Mouse (Mus musculus) MEL (cell line): ENCODE data around the gene Rtn3. TPM values are rescaled to one million over a fixed set of nuclear protein-coding genes. Genes with fewer than 3 reads are reported as not detected.

Experiments
- DNase-seq: peaks from one replicate; pipeline ENCODE4 v3.0.0; 2011; ENCODE audit warnings: low read depth, low spot score
- H3K27ac ChIP-seq: 2 replicates; pipeline ENCODE4 v1.5.1; 2012; ENCODE audit warnings: low read depth, mild to moderate bottlenecking, control low read depth, low read length, moderate library complexity; ENCODE audit not compliant: control insufficient read depth
- H3K27me3 ChIP-seq, 2 experiments: fragments of 150-350 bp in 1 of 2; sonication (generic) in 1 of 2; 2 replicates each; pipeline ENCODE4 v1.6.1; 2012; ENCODE audit warnings: low read length in 2 of 2, mild to moderate bottlenecking in 2 of 2, improper control_type of control experiment in 1 of 2, moderate library complexity in 1 of 2; ENCODE audit not compliant: insufficient read depth in 2 of 2, control insufficient read depth in 1 of 2
- H3K36me3 ChIP-seq, 2 experiments: 2 replicates each; pipeline ENCODE4 v1.6.1; 2012 to 2014; ENCODE audit warnings: low read length in 2 of 2, improper control_type of control experiment in 1 of 2, inconsistent platforms in 1 of 2, mild to moderate bottlenecking in 1 of 2; ENCODE audit not compliant: insufficient read depth in 2 of 2, control insufficient read depth in 1 of 2
- H3K4me1 ChIP-seq, 2 experiments: fragments of 150-350 bp in 1 of 2; sonication (generic) in 1 of 2; 2 replicates each; pipeline ENCODE4 v1.6.1; 2012; ENCODE audit warnings: low read length in 2 of 2, improper control_type of control experiment in 1 of 2, mild to moderate bottlenecking in 1 of 2; ENCODE audit not compliant: insufficient read depth in 2 of 2, control insufficient read depth in 1 of 2
- H3K4me3 ChIP-seq, 2 experiments: fragments of 150-350 bp in 1 of 2; sonication (generic) in 1 of 2; 2 replicates each; pipeline ENCODE4 v1.5.1; 2012; ENCODE audit warnings: low read depth in 2 of 2, low read length in 2 of 2, mild to moderate bottlenecking in 2 of 2, moderate library complexity in 2 of 2, control low read depth in 1 of 2, improper control_type of control experiment in 1 of 2; ENCODE audit not compliant: control insufficient read depth in 1 of 2, insufficient read depth in 1 of 2
- H3K79me2 ChIP-seq: 2 replicates; pipeline ENCODE4 v1.6.1; 2012; ENCODE audit warnings: mild to moderate bottlenecking, low read length, moderate library complexity; ENCODE audit not compliant: control insufficient read depth, poor library complexity, insufficient read depth
- H3K9ac ChIP-seq: 2 replicates; pipeline ENCODE4 v1.6.1; 2012; ENCODE audit warnings: low read depth, mild to moderate bottlenecking, control low read depth, low read length, moderate library complexity; ENCODE audit not compliant: control insufficient read depth, poor library complexity, severe bottlenecking
- H3K9me3 ChIP-seq: fragments of 150-350 bp; sonication (generic); replicated peaks from 2 replicates; pipeline ENCODE4 v1.6.1; 2012; ENCODE audit warnings: mild to moderate bottlenecking, low read length, improper control_type of control experiment, moderate library complexity; ENCODE audit not compliant: insufficient read depth
- BHLHE40 ChIP-seq: IDR thresholded peaks from 2 replicates; pipeline ENCODE4 v1.6.1; 2012; ENCODE audit warnings: low read depth, mild to moderate bottlenecking, inconsistent platforms, low read length, improper control_type of control experiment, borderline replicate concordance
- E2F4 ChIP-seq: IDR thresholded peaks from 2 replicates; pipeline ENCODE4 v1.6.1; 2011; ENCODE audit warnings: low read depth, low read length, improper control_type of control experiment, borderline replicate concordance
- ELF1 ChIP-seq: IDR thresholded peaks from 2 replicates; pipeline ENCODE4 v1.6.1; 2014; ENCODE audit warnings: low read depth, mild to moderate bottlenecking, inconsistent platforms, low read length, improper control_type of control experiment, moderate library complexity
- ETS1 ChIP-seq: IDR thresholded peaks from 2 replicates; pipeline ENCODE4 v1.6.1; 2012; ENCODE audit warnings: low read depth, mild to moderate bottlenecking, inconsistent platforms, low read length, improper control_type of control experiment, moderate library complexity
- GABPA ChIP-seq: IDR thresholded peaks from 2 replicates; pipeline ENCODE4 v1.6.1; 2012; ENCODE audit warnings: low read depth, mild to moderate bottlenecking, inconsistent platforms, low read length, improper control_type of control experiment, moderate library complexity
- GATA1 ChIP-seq: IDR thresholded peaks from 2 replicates; pipeline ENCODE4 v1.6.1; 2011; ENCODE audit warnings: low read depth, low read length, improper control_type of control experiment
- KAT2A ChIP-seq: conservative IDR thresholded peaks from 2 replicates; pipeline ENCODE4 v1.6.1; 2012; ENCODE audit warnings: low read depth, low read length, improper control_type of control experiment, inconsistent platforms
- MAFK ChIP-seq: IDR thresholded peaks from 2 replicates; pipeline ENCODE4 v1.6.1; 2011; ENCODE audit warnings: low read depth, mild to moderate bottlenecking, low read length, improper control_type of control experiment, borderline replicate concordance
- MAZ ChIP-seq: IDR thresholded peaks from 2 replicates; pipeline ENCODE4 v1.6.1; 2012; ENCODE audit warnings: low read depth, mild to moderate bottlenecking, inconsistent platforms, low read length, improper control_type of control experiment
- MEF2A ChIP-seq: IDR thresholded peaks from 2 replicates; pipeline ENCODE4 v1.6.1; 2014; ENCODE audit warnings: low read depth, mild to moderate bottlenecking, inconsistent platforms, low read length, improper control_type of control experiment; ENCODE audit not compliant: poor library complexity, insufficient replicate concordance, severe bottlenecking; ENCODE audit errors: extremely low read depth
- MXI1 ChIP-seq: IDR thresholded peaks from 2 replicates; pipeline ENCODE4 v1.6.1; 2011; ENCODE audit warnings: mild to moderate bottlenecking, low read depth, low read length, improper control_type of control experiment
- MYC ChIP-seq: IDR thresholded peaks from 2 replicates; pipeline ENCODE4 v1.6.1; 2011; ENCODE audit warnings: low read depth, mild to moderate bottlenecking, low read length, improper control_type of control experiment, moderate library complexity
- NELFE ChIP-seq: IDR thresholded peaks from 2 replicates; pipeline ENCODE4 v1.6.1; 2011; ENCODE audit warnings: low read depth, low read length, improper control_type of control experiment
- POLR2AphosphoS2 ChIP-seq: IDR thresholded peaks from 2 replicates; pipeline ENCODE4 v1.6.1; 2011; ENCODE audit warnings: low read length, improper control_type of control experiment
- RAD21 ChIP-seq: IDR thresholded peaks from 2 replicates; pipeline ENCODE4 v1.6.1; 2011; ENCODE audit warnings: mild to moderate bottlenecking, low read depth, low read length, improper control_type of control experiment
- TAL1 ChIP-seq: IDR thresholded peaks from 2 replicates; pipeline ENCODE4 v1.6.1; 2012; ENCODE audit warnings: mild to moderate bottlenecking, inconsistent platforms, low read length, moderate library complexity, mixed read lengths
- TCF12 ChIP-seq: IDR thresholded peaks from 2 replicates; pipeline ENCODE4 v1.6.1; 2014; ENCODE audit warnings: low read depth, mild to moderate bottlenecking, inconsistent platforms, low read length, improper control_type of control experiment, moderate library complexity
- USF1 ChIP-seq: IDR thresholded peaks from 2 replicates; pipeline ENCODE4 v1.6.1; 2014; ENCODE audit warnings: low read depth, mild to moderate bottlenecking, inconsistent platforms, low read length, improper control_type of control experiment, moderate library complexity
- ZC3H11A ChIP-seq: IDR thresholded peaks from 2 replicates; pipeline ENCODE4 v1.6.1; 2012; ENCODE audit warnings: low read depth, mild to moderate bottlenecking, inconsistent platforms, low read length, improper control_type of control experiment
- ZMIZ1 ChIP-seq: IDR thresholded peaks from 2 replicates; pipeline ENCODE4 v1.6.1; 2012; ENCODE audit warnings: low read depth, mild to moderate bottlenecking, inconsistent platforms, low read length, improper control_type of control experiment, moderate library complexity
- polyA plus RNA-seq, 2 experiments: library from polyadenylated mRNA; stranded (reverse) in 1 of 2; unstranded in 1 of 2; fragments of >175 nt in 1 of 2; fragments of >200 nt in 1 of 2; gene quantifications; 2 replicates each; pipeline versions ENCODE4 v1.2.1 to v1.2.4; 2012; ENCODE audit warnings: low replicate concordance in 2 of 2, low read depth in 1 of 2; ENCODE audit not compliant: insufficient read length in 2 of 2, insufficient read depth in 1 of 2, missing spikeins in 1 of 2
- total RNA-seq: library from RNA; depleted of rRNA; stranded (reverse); fragments of 300-350 nt; gene quantifications from 2 replicates; pipeline ENCODE4 v1.2.3, GENCODE M21; 2012

Gene Rtn3
- total and polyA plus RNA-seq, 3 experiments = 33.4 to 118 TPM; not detected in 1

DNA sequence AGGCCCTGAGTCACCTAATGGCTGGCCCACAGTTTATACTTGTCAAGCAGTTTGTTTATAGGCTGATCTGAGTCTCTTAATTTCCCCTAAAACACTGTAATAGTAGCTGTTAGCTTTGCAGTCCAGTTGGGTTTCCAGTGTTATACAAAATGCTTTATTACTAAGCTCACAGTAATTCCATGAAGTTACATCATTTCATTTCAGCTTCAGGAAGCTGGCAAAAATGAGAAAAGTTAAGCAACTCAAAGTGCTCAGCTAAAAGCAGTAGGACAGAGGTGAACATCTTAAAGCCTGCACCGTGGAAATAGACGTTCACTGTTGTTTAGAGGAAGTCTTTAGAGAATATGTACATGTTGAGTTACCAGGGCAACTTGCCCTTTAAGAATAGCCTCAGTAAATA lies 39.8 kb upstream of the Rtn3 start:
- Histone ChIP-seq H3K9me3 (no peaks in the 10 kb centered on the region), H3K79me2 (no peaks in the 10 kb centered on the region), H3K27ac (no peak overlapping the region), H3K9ac (no peak overlapping the region), H3K4me1 (peaks cover 0 to 2% of the 10 kb centered on the region in 2 experiments; a peak in 1 of 4 replicates), H3K27me3 (no peaks in the 10 kb centered on the region), H3K4me3 (no peak overlapping the region), H3K36me3 (peaks cover 6 to 25% of the 10 kb centered on the region in 2 experiments)
- DNase-seq = no peak
- TF ChIP-seq USF1 (no peak), RAD21 (no peak), MXI1 (no peak), KAT2A (no peak)
- TF ChIP-seq, all 39 proteins: peak for 0

DNA sequence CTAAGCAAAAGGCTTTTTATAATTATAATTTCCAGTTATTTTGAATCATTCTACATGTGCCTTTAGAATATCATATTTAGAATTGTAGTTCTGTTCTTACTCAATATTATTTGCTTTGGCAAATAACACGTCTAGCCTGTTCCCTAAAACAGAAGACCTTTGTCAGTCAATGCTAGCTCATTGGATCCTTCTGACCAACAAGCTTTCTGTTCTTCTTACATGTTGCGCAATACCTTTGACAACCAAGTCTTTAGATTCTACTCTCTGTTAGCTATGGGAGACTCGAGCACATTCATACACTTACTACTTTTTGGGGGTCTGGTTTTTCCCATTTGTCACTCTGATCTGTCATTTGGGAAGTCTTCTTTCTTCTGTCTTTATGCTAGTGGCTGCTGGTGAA lies 38.5 kb upstream of the Rtn3 start:
- peaks cover 0 to 4% of the 10 kb centered on the region in 2 experiments; a peak in 2 of 4 replicates for H3K4me1 ChIP-seq
- peaks cover 12 to 26% of the 10 kb centered on the region in 2 experiments for H3K36me3 ChIP-seq
- no peak overlapping the region for H3K4me3 ChIP-seq
- DNase-seq = no peak
- no peak overlapping the region for H3K9ac ChIP-seq
- TF ChIP-seq GATA1 (no peak), GABPA (no peak), MAFK (no peak), ETS1 (no peak), BHLHE40 (no peak), NELFE (no peak), ZMIZ1 (no peak), TCF12 (no peak), MYC (no peak), MEF2A (no peak), ELF1 (no peak), ZC3H11A (no peak), MAZ (no peak), E2F4 (no peak), TAL1 (no peak), POLR2AphosphoS2 (no peak)
- no peaks in the 10 kb centered on the region for H3K9me3 ChIP-seq
- no peaks in the 10 kb centered on the region for H3K79me2 ChIP-seq
- H3K27me3 ChIP-seq = no peaks in the 10 kb centered on the region
- H3K27ac ChIP-seq = no peak overlapping the region
